Mouse (Mus musculus): ENCODE data around the gene Stat4. TPM values are rescaled to one million over a fixed set of nuclear protein-coding genes. Genes with fewer than 3 reads are reported as not detected.

Gene Stat4
- polyA plus RNA-seq, 1 experiment = 5.3 TPM

DNA sequence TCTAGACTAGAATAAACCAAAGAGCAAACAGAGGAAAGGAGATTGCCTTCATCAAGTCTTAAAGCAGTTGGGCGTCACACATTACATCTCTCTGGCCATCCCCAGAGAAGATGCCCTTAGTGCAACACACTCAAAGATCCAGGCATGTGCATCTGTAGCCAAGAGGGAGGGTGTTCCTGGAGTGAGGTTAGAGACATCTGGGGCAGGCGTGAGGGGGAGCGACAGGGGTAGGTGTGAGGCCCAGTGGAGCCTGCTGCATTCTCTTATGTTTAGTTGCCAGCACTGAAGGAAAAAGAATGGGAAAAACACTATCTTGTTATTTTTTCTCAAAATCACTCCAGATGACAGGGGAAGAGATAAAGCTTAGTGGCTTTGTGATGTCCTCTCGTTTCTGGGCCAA is 156.2 kb downstream of the Stat4 start:
- no peak overlapping the region for H3K9ac ChIP-seq (ENCODE audit: low read depth, poor library complexity, severe bottlenecking)
- H3K4me3 ChIP-seq (ENCODE audit: low read depth, low read length) = no peak overlapping the region
- H3K27me3 ChIP-seq (ENCODE audit: control insufficient read depth, insufficient read depth, low read length, poor library complexity, severe bottlenecking) = no peaks in the 10 kb centered on the region
- no peaks in the 10 kb centered on the region for H3K36me3 ChIP-seq (ENCODE audit: control insufficient read depth, insufficient read depth, low read length, poor library complexity, severe bottlenecking)
- no peaks in the 10 kb centered on the region for H3K4me1 ChIP-seq (ENCODE audit: control insufficient read depth, insufficient read depth, low read length)
- H3K27ac ChIP-seq (ENCODE audit: insufficient read depth, low read length) = no peak overlapping the region
- TF ChIP-seq POLR2A (IDR thresholded peaks at IDR 0.05; ENCODE audit: insufficient read depth, low read length) (no peak), EP300 (IDR thresholded peaks at IDR 0.05; ENCODE audit: insufficient read depth, low read depth, low read length) (no peak), CTCF (IDR thresholded peaks at IDR 0.05; ENCODE audit: low read depth, low read length) (no peak)
- no peaks in the 10 kb centered on the region for H3K9me3 ChIP-seq (replicated peaks; ENCODE audit: control insufficient read depth, insufficient read depth, low read length, poor library complexity, severe bottlenecking)

DNA sequence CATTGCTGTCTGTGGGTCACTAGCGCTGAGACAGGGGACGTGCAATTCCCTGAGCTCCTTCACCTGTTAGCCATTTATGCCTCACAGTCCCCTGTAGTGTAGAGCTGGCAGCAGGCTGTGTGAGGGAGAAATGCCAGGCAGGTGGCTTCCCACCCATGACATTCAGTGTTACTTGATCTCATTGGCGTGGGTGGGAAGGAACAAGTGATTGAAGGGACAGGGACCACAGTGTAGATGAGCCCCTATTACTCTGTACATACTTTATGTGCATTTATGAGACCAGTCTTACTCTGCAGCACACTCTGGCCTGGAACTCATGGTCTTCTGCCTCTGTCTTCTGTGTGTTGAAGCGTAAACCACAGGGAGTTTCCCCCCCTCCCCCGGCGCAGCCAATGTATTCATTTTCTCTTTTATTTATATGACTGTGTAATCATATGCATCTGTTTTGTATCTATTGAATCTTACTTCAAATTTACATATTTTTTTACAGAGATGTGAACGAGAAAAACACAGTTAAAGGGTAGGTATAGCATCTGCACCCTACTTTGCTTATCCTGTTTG is 156.7 kb downstream of the Stat4 start:
- Histone ChIP-seq H3K9me3 (replicated peaks; ENCODE audit: control insufficient read depth, insufficient read depth, low read length, poor library complexity, severe bottlenecking) (no peaks in the 10 kb centered on the region), H3K27me3 (ENCODE audit: control insufficient read depth, insufficient read depth, low read length, poor library complexity, severe bottlenecking) (no peaks in the 10 kb centered on the region), H3K4me3 (ENCODE audit: low read depth, low read length) (no peak overlapping the region), H3K4me1 (ENCODE audit: control insufficient read depth, insufficient read depth, low read length) (no peaks in the 10 kb centered on the region), H3K27ac (ENCODE audit: insufficient read depth, low read length) (no peak overlapping the region), H3K36me3 (ENCODE audit: control insufficient read depth, insufficient read depth, low read length, poor library complexity, severe bottlenecking) (no peaks in the 10 kb centered on the region), H3K9ac (ENCODE audit: low read depth, poor library complexity, severe bottlenecking) (no peak overlapping the region)
- TF ChIP-seq POLR2A (IDR thresholded peaks at IDR 0.05; ENCODE audit: insufficient read depth, low read length) (no peak), CTCF (IDR thresholded peaks at IDR 0.05; ENCODE audit: low read depth, low read length) (no peak), EP300 (IDR thresholded peaks at IDR 0.05; ENCODE audit: insufficient read depth, low read depth, low read length) (no peak)

DNA sequence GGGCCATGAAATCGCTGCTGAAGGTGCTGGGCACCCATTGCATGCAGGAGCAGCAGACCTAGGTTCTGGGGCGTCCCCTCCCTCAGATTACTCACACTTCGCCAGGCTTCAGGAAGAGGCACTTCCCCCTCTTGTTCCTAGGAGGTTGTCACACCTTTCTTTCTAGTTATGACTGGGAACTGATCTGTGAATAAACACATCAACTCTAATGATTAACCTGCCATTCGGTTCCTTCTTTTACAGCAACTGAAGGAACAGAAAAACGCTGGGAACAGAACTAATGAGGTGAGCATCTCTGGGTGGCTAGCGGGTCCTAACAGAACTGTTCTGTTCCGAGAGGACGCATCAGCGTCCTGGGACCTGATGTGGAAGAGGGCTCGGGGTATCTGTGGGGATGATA is 158.0 kb downstream of the Stat4 start:
- Histone ChIP-seq H3K36me3 (ENCODE audit: control insufficient read depth, insufficient read depth, low read length, poor library complexity, severe bottlenecking) (no peaks in the 10 kb centered on the region), H3K4me3 (ENCODE audit: low read depth, low read length) (no peak overlapping the region), H3K27me3 (ENCODE audit: control insufficient read depth, insufficient read depth, low read length, poor library complexity, severe bottlenecking) (no peaks in the 10 kb centered on the region), H3K9me3 (replicated peaks; ENCODE audit: control insufficient read depth, insufficient read depth, low read length, poor library complexity, severe bottlenecking) (no peaks in the 10 kb centered on the region), H3K4me1 (ENCODE audit: control insufficient read depth, insufficient read depth, low read length) (no peaks in the 10 kb centered on the region), H3K27ac (ENCODE audit: insufficient read depth, low read length) (no peak overlapping the region), H3K9ac (ENCODE audit: low read depth, poor library complexity, severe bottlenecking) (no peak overlapping the region)
- TF ChIP-seq EP300 (IDR thresholded peaks at IDR 0.05; ENCODE audit: insufficient read depth, low read depth, low read length) (no peak), CTCF (IDR thresholded peaks at IDR 0.05; ENCODE audit: low read depth, low read length) (no peak), POLR2A (IDR thresholded peaks at IDR 0.05; ENCODE audit: insufficient read depth, low read length) (no peak)

DNA sequence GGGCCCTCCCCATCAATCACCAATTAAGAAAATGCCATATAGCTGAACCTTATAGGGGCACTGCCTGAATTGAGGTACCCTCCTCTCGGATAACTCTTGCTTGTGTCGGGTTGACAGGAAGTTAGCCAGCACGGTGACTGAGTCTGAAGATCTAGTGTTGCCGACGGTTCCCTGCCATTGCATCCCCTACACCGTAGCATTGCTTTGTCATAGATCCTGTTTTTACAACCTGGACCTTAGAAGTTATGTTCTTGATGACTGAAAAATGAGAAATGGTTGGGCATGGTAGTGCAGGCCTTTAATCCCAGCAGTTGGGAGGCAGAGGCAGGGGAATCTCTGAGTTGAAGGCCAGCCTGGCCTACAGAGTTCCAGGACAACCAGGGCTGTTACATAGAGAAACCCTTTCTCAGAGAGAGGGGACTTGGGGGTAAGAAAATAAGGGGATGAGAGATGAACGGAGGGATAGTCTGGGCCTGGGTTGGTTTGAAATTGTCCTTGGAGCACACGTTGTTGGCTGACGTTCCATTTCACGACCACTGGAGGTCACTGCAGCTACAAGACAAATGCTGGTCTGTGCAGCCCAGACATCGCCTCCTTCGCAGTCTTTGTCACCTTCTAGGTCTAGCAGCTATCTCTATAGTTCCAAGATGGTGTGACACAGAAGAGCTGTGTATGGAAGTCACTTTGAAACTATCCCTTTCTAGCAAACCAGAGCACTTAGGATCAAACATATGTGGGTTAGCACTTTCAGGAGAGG is 159.4 kb downstream of the Stat4 start:
- Histone ChIP-seq H3K9me3 (replicated peaks; ENCODE audit: control insufficient read depth, insufficient read depth, low read length, poor library complexity, severe bottlenecking) (no peaks in the 10 kb centered on the region), H3K27me3 (ENCODE audit: control insufficient read depth, insufficient read depth, low read length, poor library complexity, severe bottlenecking) (no peaks in the 10 kb centered on the region), H3K4me1 (ENCODE audit: control insufficient read depth, insufficient read depth, low read length) (no peaks in the 10 kb centered on the region), H3K9ac (ENCODE audit: low read depth, poor library complexity, severe bottlenecking) (no peak overlapping the region), H3K36me3 (ENCODE audit: control insufficient read depth, insufficient read depth, low read length, poor library complexity, severe bottlenecking) (no peaks in the 10 kb centered on the region), H3K4me3 (ENCODE audit: low read depth, low read length) (no peak overlapping the region), H3K27ac (ENCODE audit: insufficient read depth, low read length) (no peak overlapping the region)
- TF ChIP-seq CTCF (IDR thresholded peaks at IDR 0.05; ENCODE audit: low read depth, low read length) = peak; percentile 93
- no peak for TF ChIP-seq POLR2A (IDR thresholded peaks at IDR 0.05; ENCODE audit: insufficient read depth, low read length)

DNA sequence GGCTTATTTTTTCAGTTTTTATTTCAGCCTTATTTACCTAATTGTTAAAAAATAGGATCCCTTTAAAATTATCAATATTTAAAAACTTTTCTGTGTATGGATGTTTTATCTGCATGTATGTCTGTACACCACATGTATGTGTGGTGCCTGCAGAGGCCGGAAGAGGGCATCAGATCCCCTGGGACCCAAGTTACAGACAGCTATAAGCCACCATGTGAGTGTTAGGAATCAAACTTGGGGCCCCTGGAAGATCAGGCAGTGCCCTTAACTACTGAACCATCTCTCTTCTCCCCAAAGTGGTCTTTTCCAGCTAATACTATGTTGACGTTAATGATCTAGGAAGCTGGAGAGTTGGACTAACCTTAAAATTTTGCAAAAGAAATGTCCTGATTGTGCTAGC is 160.5 kb downstream of the Stat4 start:
- Histone ChIP-seq H3K4me1 (ENCODE audit: control insufficient read depth, insufficient read depth, low read length) (no peaks in the 10 kb centered on the region), H3K27ac (ENCODE audit: insufficient read depth, low read length) (no peak overlapping the region), H3K36me3 (ENCODE audit: control insufficient read depth, insufficient read depth, low read length, poor library complexity, severe bottlenecking) (no peaks in the 10 kb centered on the region), H3K9ac (ENCODE audit: low read depth, poor library complexity, severe bottlenecking) (no peak overlapping the region), H3K4me3 (ENCODE audit: low read depth, low read length) (no peak overlapping the region), H3K27me3 (ENCODE audit: control insufficient read depth, insufficient read depth, low read length, poor library complexity, severe bottlenecking) (no peaks in the 10 kb centered on the region), H3K9me3 (replicated peaks; ENCODE audit: control insufficient read depth, insufficient read depth, low read length, poor library complexity, severe bottlenecking) (no peaks in the 10 kb centered on the region)
- TF ChIP-seq CTCF (IDR thresholded peaks at IDR 0.05; ENCODE audit: low read depth, low read length) (no peak), EP300 (IDR thresholded peaks at IDR 0.05; ENCODE audit: insufficient read depth, low read depth, low read length) (no peak), POLR2A (IDR thresholded peaks at IDR 0.05; ENCODE audit: insufficient read depth, low read length) (no peak)

DNA sequence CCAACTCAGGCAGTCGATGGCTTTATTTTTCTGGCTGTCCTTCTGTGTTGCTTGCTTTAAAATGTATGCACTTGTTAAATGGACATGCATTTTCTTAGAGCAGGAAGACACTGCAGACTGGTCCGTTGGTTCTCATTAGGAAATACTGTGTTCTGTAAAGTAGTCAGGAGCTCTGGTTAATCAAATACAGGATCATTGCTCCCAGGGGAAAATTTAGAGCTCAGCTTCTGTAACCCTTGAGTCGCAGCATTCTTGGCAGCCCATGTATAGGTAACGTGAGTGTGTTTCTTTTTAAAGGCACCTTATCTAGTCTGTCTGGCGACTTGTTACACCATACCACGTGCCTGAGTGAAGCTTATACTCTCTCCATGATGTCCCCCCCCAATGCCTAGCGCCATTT is 161.2 kb downstream of the Stat4 start:
- no peaks in the 10 kb centered on the region for H3K4me1 ChIP-seq (ENCODE audit: control insufficient read depth, insufficient read depth, low read length)
- H3K9me3 ChIP-seq (replicated peaks; ENCODE audit: control insufficient read depth, insufficient read depth, low read length, poor library complexity, severe bottlenecking) = no peaks in the 10 kb centered on the region
- H3K9ac ChIP-seq (ENCODE audit: low read depth, poor library complexity, severe bottlenecking) = no peak overlapping the region
- no peak overlapping the region for H3K4me3 ChIP-seq (ENCODE audit: low read depth, low read length)
- no peaks in the 10 kb centered on the region for H3K27me3 ChIP-seq (ENCODE audit: control insufficient read depth, insufficient read depth, low read length, poor library complexity, severe bottlenecking)
- H3K36me3 ChIP-seq (ENCODE audit: control insufficient read depth, insufficient read depth, low read length, poor library complexity, severe bottlenecking) = no peaks in the 10 kb centered on the region
- no peak overlapping the region for H3K27ac ChIP-seq (ENCODE audit: insufficient read depth, low read length)
- no peak for TF ChIP-seq POLR2A (IDR thresholded peaks at IDR 0.05; ENCODE audit: insufficient read depth, low read length)
- TF ChIP-seq EP300 (IDR thresholded peaks at IDR 0.05; ENCODE audit: insufficient read depth, low read depth, low read length) = no peak
- TF ChIP-seq CTCF (IDR thresholded peaks at IDR 0.05; ENCODE audit: low read depth, low read length) = no peak
